8 mouse cellular contexts compared by ENCODE assay signal in the genomic region with DNA sequence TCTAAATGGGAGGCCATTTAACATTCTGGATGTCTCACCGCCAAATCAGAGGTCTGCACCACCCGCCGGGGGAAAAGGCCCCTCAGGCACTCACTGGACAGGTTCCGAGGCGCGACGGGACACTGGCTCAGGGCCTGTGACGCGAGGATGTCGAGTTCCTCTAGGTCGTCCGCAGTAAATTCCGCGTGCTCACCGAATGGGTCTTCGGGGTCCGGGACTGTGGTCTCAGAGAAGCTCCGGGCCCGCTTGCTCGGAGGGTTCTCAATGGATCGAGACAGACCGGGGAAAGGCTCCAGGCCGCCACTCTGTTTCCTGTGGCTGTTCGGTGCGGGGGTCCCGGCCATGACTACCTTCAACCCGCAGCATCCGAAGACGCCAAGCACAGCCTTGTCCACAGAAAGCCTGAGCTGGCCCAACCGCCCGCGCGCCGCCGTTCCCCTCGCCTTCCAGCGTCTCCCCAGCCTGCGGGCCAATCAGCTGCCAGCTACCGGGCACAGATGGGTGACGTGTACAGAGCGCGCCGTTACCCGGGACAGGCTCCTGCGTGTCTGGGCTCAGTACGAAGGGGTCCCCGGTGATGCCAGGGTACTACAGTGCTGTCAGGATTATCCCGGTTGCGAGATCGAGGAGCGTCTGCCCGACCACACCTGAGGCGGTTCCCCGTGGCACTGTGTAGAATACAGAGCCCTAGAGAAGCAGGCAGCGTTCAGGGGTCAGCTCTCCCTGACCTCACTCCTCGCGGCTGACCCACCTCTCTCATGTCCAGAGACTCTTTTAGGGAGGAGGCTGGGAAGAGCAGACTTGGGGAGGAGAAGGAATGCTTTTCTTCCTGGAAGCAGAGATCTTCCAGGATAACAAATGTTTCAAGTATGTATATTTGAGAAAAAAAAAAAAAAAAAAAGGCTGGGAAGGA. TPM values are rescaled to one million over a fixed set of nuclear protein-coding genes. Genes with fewer than 3 reads are reported as not detected.
DNase-seq lines count a peak whose midpoint lies in the region; ATAC-seq and TF ChIP-seq lines count a peak whose summit lies in the region.

A gene (minus strand): TSS at position 464 of the 913 bp plus-strand sequence.

- under 1% methylated on average over 57 of the region's 57 CpGs for WGBS in hindbrain, embryonic 11.5 days
- WGBS in lung, postnatal 0 days, result under 1% methylated on average over 57 of the region's 57 CpGs

- ATAC-seq in hindbrain, embryonic 11.5 days (ENCODE audit: low FRiP score), result peak; percentile 98
- ATAC-seq in lung, postnatal 0 days, result peak; percentile 100

- no peaks in the 10 kb centered on the region for H3K9me3 ChIP-seq in hindbrain, embryonic 11.5 days (ENCODE audit: control insufficient read depth, low read length)
- H3K9me3 ChIP-seq in lung, postnatal 0 days (ENCODE audit: low read length), result no peaks in the 10 kb centered on the region

- H3K9ac ChIP-seq in hindbrain, embryonic 11.5 days (ENCODE audit: low read depth, low read length), result peak within 1 kb of the TSS; percentile 79
- peak within 1 kb of the TSS; percentile 80 for H3K9ac ChIP-seq in lung, postnatal 0 days (replicated peaks; ENCODE audit: low read depth)

- DNase-seq in NIH3T3 (ENCODE audit: low read depth), result peak; percentile 91
- peak; percentile 93 for DNase-seq in cerebellum, adult 9-11 months
- peak; percentile 87 to 95 for DNase-seq in frontal cortex, postnatal 10 days (ENCODE audit: low spot score in 2 of 2)
- DNase-seq in hindbrain, embryonic 11.5 days (ENCODE audit: low spot score), result peak; percentile 91
- DNase-seq in layer of hippocampus, postnatal 10 days (ENCODE audit: low spot score in 2 of 2), result peak; percentile 93 to 94
- peak; percentile 95 for DNase-seq in lung, postnatal 0 days (ENCODE audit: low spot score)
- DNase-seq in ovary, postnatal 10 days (ENCODE audit: low spot score), result peak; percentile 89
- peak; percentile 90 for DNase-seq in thymus, postnatal 0 days (ENCODE audit: low spot score)

- H3K36me3 ChIP-seq in hindbrain, embryonic 11.5 days (ENCODE audit: control insufficient read depth, insufficient read depth, low read length), result peaks cover 13% of the 10 kb centered on the region; the same call in 1 of the 2 replicates
- H3K36me3 ChIP-seq in lung, postnatal 0 days (ENCODE audit: insufficient read depth, low read length), result peaks cover 4% of the 10 kb centered on the region

- peak within 1 kb of the TSS; percentile 59 for H3K4me2 ChIP-seq in hindbrain, embryonic 11.5 days (replicated peaks; ENCODE audit: low read depth, low read length)
- peak within 1 kb of the TSS; percentile 71 for H3K4me2 ChIP-seq in lung, postnatal 0 days (replicated peaks; ENCODE audit: low read depth, low read length)

- peaks cover 5% of the 10 kb centered on the region for H3K4me1 ChIP-seq in hindbrain, embryonic 11.5 days (replicated peaks; ENCODE audit: control insufficient read depth, insufficient read depth, low read length)
- peaks cover 8% of the 10 kb centered on the region; the same call in 1 of the 2 replicates for H3K4me1 ChIP-seq in lung, postnatal 0 days (ENCODE audit: insufficient read depth, low read depth, low read length)

- H3K4me3 ChIP-seq in hindbrain, embryonic 11.5 days (ENCODE audit: low read depth, low read length), result peak within 1 kb of the TSS; percentile 69
- peak within 1 kb of the TSS; percentile 71 for H3K4me3 ChIP-seq in lung, postnatal 0 days (ENCODE audit: low read depth, low read length)

- peak within 1 kb of the TSS; percentile 51; the same call in 1 of the 2 replicates for H3K27ac ChIP-seq in hindbrain, embryonic 11.5 days (ENCODE audit: low read depth, low read length)
- peak within 1 kb of the TSS; percentile 79 for H3K27ac ChIP-seq in lung, postnatal 0 days (ENCODE audit: low read length)

- no peak for TF ChIP-seq CTCF in lung, postnatal 0 days (IDR thresholded peaks at IDR 0.05)

- no peak for TF ChIP-seq EP300 in lung, postnatal 0 days (IDR thresholded peaks at IDR 0.05)

- H3K27me3 ChIP-seq in hindbrain, embryonic 11.5 days (ENCODE audit: control insufficient read depth, insufficient read depth, low read length), result no peaks in the 10 kb centered on the region
- H3K27me3 ChIP-seq in lung, postnatal 0 days (replicated peaks; ENCODE audit: insufficient read depth, low read length), result no peaks in the 10 kb centered on the region

RNA-seq across cellular contexts. Expression of the gene that starts here (rescaled TPM):
- 26.0 TPM in 2 replicates for polyA plus RNA-seq in hindbrain, embryonic 11.5 days (2014; fragmentation: Nextera tagmentation; extraction: Ambion mirVana)
- 10 to 100 TPM; 28.5 to 29.9 TPM for total RNA-seq in layer of hippocampus, postnatal 10 days (2021)
- polyA plus RNA-seq in lung, postnatal 0 days (2015; fragmentation: Nextera tagmentation; extraction: Ambion mirVana), result 11.4 and 12.6 TPM in 2 replicates
- 23.4 and 28.4 TPM in 2 replicates for polyA plus RNA-seq in thymus, postnatal 0 days (2015; fragmentation: Nextera tagmentation; extraction: Ambion mirVana)

Comparison
In these comparisons a context has a peak if more than half of its experiments do, and no peak if none do; other contexts are left out.
1. Peak in every context shown above with its lines: DNase-seq, ATAC-seq, H3K4me3 ChIP-seq and H3K27ac ChIP-seq.